Mouse (Mus musculus): ENCODE measurements at regions not wholly inside any gene's neighbourhood (a gene's known extent, or its start where the extent isn't known, plus 50 kb on each side); places are given as distances from the start of the nearest gene placed in this dataset.

GRCm38 (mm10) chr17:42169391-42170018 is 146.2 kb upstream of the Ptchd4 start:
- TF ChIP-seq POLR2A (IDR thresholded peaks at IDR 0.05; ENCODE audit: borderline replicate concordance, insufficient read depth, low read length), result no peak
- TF ChIP-seq CTCF (IDR thresholded peaks at IDR 0.05; ENCODE audit: borderline replicate concordance, insufficient read depth, low read depth, low read length), result no peak

Data from cerebellum, adult 2 months (tissue).